10 mouse cellular contexts compared by ENCODE assay signal in genomic region chr4:142617676-142618075, GRCm38 (mm10).
DNase-seq lines count a peak whose midpoint lies in the region; ATAC-seq and TF ChIP-seq lines count a peak whose summit lies in the region.
"Had no signal": no experiment of that assay in that cellular context is flagged by ENCODE, and none has a peak within 500 bp of the region (broad histone marks: within the 10 kb centered on the region; RNA-seq: fewer than 3 reads in every experiment).

No protein-coding gene starts in this region.

- H3K36me3 ChIP-seq in forebrain, embryonic 10.5 days (replicated peaks), result no peaks in the 10 kb centered on the region
- no peaks in the 10 kb centered on the region for H3K36me3 ChIP-seq in forebrain, embryonic 16.5 days (ENCODE audit: control insufficient read depth, insufficient read depth)
- no peaks in the 10 kb centered on the region for H3K36me3 ChIP-seq in ES-Bruce4 (ENCODE audit: control insufficient read depth, insufficient read depth, low read length, poor library complexity, severe bottlenecking)

- DNase-seq in forebrain, embryonic 10.5 days (ENCODE audit: extremely low spot score, low spot score), result peak; percentile 26
- DNase-seq in layer of hippocampus, postnatal 25 days (ENCODE audit: extremely low spot score in 1 of 2, low spot score in 1 of 2), result peak; percentile 13 to 17
- no peak for DNase-seq in layer of hippocampus, adult 9-11 months
- DNase-seq in embryo, embryonic 11 days, result peak; percentile 46
- DNase-seq in spleen, postnatal 10 days (ENCODE audit: low spot score in 2 of 2), result no peak
- DNase-seq: cerebellum, adult 11-12 months had no signal

- no peak overlapping the region for H3K4me2 ChIP-seq in forebrain, embryonic 16.5 days (ENCODE audit: low read length)

- TF ChIP-seq CTCF in ES-Bruce4 (IDR thresholded peaks at IDR 0.05; ENCODE audit: low read depth, low read length), result peak; percentile 68

- TF ChIP-seq EP300 in ES-Bruce4 (IDR thresholded peaks at IDR 0.05; ENCODE audit: insufficient read depth, low read depth, low read length), result no peak

- H3K9ac ChIP-seq in forebrain, embryonic 16.5 days (replicated peaks; ENCODE audit: low read depth, low read length), result no peak overlapping the region
- H3K9ac ChIP-seq in ES-Bruce4 (ENCODE audit: low read depth, poor library complexity, severe bottlenecking), result no peak overlapping the region

- ATAC-seq in forebrain, embryonic 16.5 days, result no peak
- no peak for ATAC-seq in megakaryocyte, adult 5-6 weeks (ENCODE audit: poor library complexity, severe bottlenecking)

- no peaks in the 10 kb centered on the region for H3K9me3 ChIP-seq in forebrain, embryonic 10.5 days
- no peaks in the 10 kb centered on the region; the same call in 1 of the 2 replicates for H3K9me3 ChIP-seq in forebrain, embryonic 16.5 days (ENCODE audit: control insufficient read depth, low read length)
- no peaks in the 10 kb centered on the region for H3K9me3 ChIP-seq in ES-Bruce4 (replicated peaks; ENCODE audit: control insufficient read depth, insufficient read depth, low read length, poor library complexity, severe bottlenecking)

- H3K4me1 ChIP-seq in forebrain, embryonic 10.5 days, result peaks cover 29% of the 10 kb centered on the region
- H3K4me1 ChIP-seq in forebrain, embryonic 16.5 days (replicated peaks; ENCODE audit: control insufficient read depth, insufficient read depth, low read length), result no peaks in the 10 kb centered on the region
- no peaks in the 10 kb centered on the region for H3K4me1 ChIP-seq in ES-Bruce4 (ENCODE audit: control insufficient read depth, insufficient read depth, low read length)

- 64% methylated on average over 5 of the region's 5 CpGs for WGBS in forebrain, embryonic 10.5 days
- WGBS in forebrain, embryonic 16.5 days, result 63% methylated on average over 5 of the region's 5 CpGs

- no peak for TF ChIP-seq POLR2A in ES-Bruce4 (IDR thresholded peaks at IDR 0.05; ENCODE audit: insufficient read depth, low read length)

- H3K27ac ChIP-seq in forebrain, embryonic 10.5 days, result no peak overlapping the region
- no peak overlapping the region for H3K27ac ChIP-seq in forebrain, embryonic 16.5 days (ENCODE audit: low read length)
- H3K27ac ChIP-seq in ES-Bruce4 (ENCODE audit: insufficient read depth, low read length), result no peak overlapping the region

- no peaks in the 10 kb centered on the region; the same call in 1 of the 2 replicates for H3K27me3 ChIP-seq in forebrain, embryonic 10.5 days (ENCODE audit: poor library complexity, severe bottlenecking)
- H3K27me3 ChIP-seq in forebrain, embryonic 16.5 days (replicated peaks; ENCODE audit: control insufficient read depth, insufficient read depth, low read length), result no peaks in the 10 kb centered on the region
- H3K27me3 ChIP-seq in ES-Bruce4 (ENCODE audit: control insufficient read depth, insufficient read depth, low read length, poor library complexity, severe bottlenecking), result no peaks in the 10 kb centered on the region
- H3K27me3 ChIP-seq: CH12.LX had no signal

- H3K4me3 ChIP-seq in forebrain, embryonic 10.5 days, result no peak overlapping the region
- H3K4me3 ChIP-seq in forebrain, embryonic 16.5 days (replicated peaks; ENCODE audit: low read length), result no peak overlapping the region
- H3K4me3 ChIP-seq in ES-Bruce4 (ENCODE audit: low read depth, low read length), result no peak overlapping the region

Comparison
In these comparisons a context has a peak if more than half of its experiments do, and no peak if none do; other contexts are left out.
1. DNase-seq: peak in forebrain, embryonic 10.5 days (single experiment), layer of hippocampus, postnatal 25 days (2 of 2) and embryo, embryonic 11 days (single experiment); none in layer of hippocampus, adult 9-11 months (single experiment) and spleen, postnatal 10 days (0 of 2).